Mouse (Mus musculus) midbrain, embryonic 15.5 days (tissue): ENCODE results near the gene Cckar. TPM values are rescaled to one million over a fixed set of nuclear protein-coding genes. Genes with fewer than 3 reads are reported as not detected.
A peak's percentile ranks its signal among the peaks of the same experiment; 100 is the strongest.
"Not testable (repeated sequence)": the region's sequence is repeated elsewhere in the genome, so short reads cannot be mapped to it uniquely, and the experiment has no call there.

Experiments
- ATAC-seq: fragments of 200-750 bp; cut with Nextera tagmentation; replicated peaks from 2 replicates; pipeline ENCODE4 v1.8.0; 2017; ENCODE audit warnings: moderate TSS enrichment
- H3K27ac ChIP-seq: fragments of 300-500 bp; sonication (generic); 2 replicates; pipeline ENCODE4 v1.5.1; 2015; ENCODE audit warnings: mild to moderate bottlenecking, inconsistent platforms
- H3K27me3 ChIP-seq: fragments of 300-500 bp; sonication (generic); replicated peaks from 2 replicates; pipeline ENCODE4 v1.6.1; 2015; ENCODE audit warnings: inconsistent platforms
- H3K36me3 ChIP-seq: fragments of 300-500 bp; sonication (generic); replicated peaks from 2 replicates; pipeline ENCODE4 v1.6.1; 2015; ENCODE audit warnings: inconsistent platforms
- H3K4me1 ChIP-seq: fragments of 300-500 bp; sonication (generic); 2 replicates; pipeline ENCODE4 v1.6.1; 2015; ENCODE audit warnings: inconsistent platforms
- H3K4me2 ChIP-seq: fragments of 300-500 bp; sonication (generic); 2 replicates; pipeline ENCODE4 v1.6.1; 2015; ENCODE audit warnings: inconsistent platforms, mild to moderate bottlenecking, moderate library complexity
- H3K4me3 ChIP-seq: fragments of 300-500 bp; sonication (generic); 2 replicates; pipeline ENCODE4 v1.5.1; 2015; ENCODE audit warnings: mild to moderate bottlenecking, inconsistent platforms
- H3K9ac ChIP-seq: fragments of 300-500 bp; sonication (generic); 2 replicates; pipeline ENCODE4 v1.6.1; 2015; ENCODE audit warnings: mild to moderate bottlenecking, inconsistent platforms
- H3K9me3 ChIP-seq: fragments of 300-500 bp; sonication (generic); 2 replicates; pipeline ENCODE4 v1.6.1; 2016; ENCODE audit warnings: inconsistent platforms
- WGBS: fragments of 180-500 bp; shearing (Covaris S2); methylation state at CpG from one replicate; pipeline ENCODE4 v1.1.7; 2015; ENCODE audit warnings: mixed read lengths; 5-methylcytosine and 5-hydroxymethylcytosine counted together
- polyA plus RNA-seq: library from polyadenylated mRNA; unstranded; fragments of >200 nt; fragmentation: Nextera tagmentation; extraction: Ambion mirVana; gene quantifications from 2 replicates; pipeline ENCODE4 v1.2.1, GENCODE M21; 2015

Cckar gene
- polyA plus RNA-seq, 1 experiment from 2014 or later: 1.1 TPM

DNA sequence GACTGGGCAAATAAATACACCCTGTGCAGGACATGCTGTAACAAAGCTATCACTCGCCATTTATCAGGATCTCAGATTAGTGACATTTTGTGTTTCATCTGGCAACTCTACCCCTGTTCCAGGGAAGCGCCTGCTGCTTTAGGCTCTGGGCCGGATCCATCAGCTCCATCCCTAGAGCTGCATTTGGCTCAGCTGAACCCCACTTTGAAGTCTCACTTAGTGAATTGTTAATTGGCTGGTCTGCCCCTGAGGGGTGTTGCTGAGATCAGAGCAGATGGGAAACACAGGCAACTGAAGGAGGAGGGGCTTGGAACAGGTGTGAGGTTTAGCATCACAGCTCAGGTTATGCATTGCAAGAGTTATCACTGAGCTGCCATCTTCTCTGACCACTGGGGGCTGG is 15.9 kb downstream of the Cckar start:
- Histone ChIP-seq H3K4me3 (no peak overlapping the region), H3K27me3 (no peaks in the 10 kb centered on the region), H3K36me3 (no peaks in the 10 kb centered on the region), H3K9me3 (no peaks in the 10 kb centered on the region), H3K4me2 (no peak overlapping the region), H3K27ac (no peak overlapping the region), H3K4me1 (no peaks in the 10 kb centered on the region), H3K9ac (no peak overlapping the region)
- 68% methylated on average over 3 of the region's 3 CpGs for WGBS
- ATAC-seq: peak; percentile 37

DNA sequence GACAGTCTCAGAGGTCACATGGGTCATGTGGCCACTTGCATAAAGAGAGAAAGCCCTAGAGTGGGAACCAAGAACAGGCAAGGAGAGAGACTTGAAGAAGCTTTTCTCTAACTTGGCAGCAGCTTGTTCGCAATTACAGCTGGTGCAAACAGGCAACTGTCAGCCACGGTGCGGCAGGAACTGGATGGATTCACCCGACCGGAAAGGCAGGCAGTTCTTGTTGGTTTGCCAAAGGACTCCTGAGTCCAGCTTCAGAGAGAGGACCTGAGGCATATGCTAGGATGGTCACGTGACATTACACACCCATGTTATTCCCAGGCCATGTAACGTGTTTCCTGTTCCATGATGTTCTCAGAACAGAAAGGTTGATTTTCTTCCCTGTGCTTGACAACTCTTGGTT is 19.2 kb downstream of the Cckar start:
- no peak for ATAC-seq

DNA sequence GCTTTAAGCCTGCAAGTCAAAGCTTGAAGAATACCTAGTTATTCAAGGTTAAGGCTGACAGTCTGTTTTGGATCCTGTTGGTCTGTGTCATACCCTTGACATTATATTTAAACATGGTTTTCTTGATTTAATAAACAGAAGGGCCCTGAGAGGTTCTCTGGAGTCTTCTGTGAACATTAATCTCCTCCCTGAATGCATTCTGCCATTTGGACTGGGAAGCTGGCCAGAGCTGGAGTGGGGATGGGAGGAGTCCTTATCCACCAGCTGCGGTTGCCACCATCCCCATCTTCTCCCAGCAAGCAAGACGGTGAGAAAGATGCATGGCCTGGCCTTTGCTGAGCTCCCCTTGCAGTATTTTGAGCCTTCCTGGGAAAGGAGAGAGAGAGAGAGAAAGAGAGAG is 21.1 kb downstream of the Cckar start:
- 83% methylated on average over 2 of the region's 2 CpGs for WGBS
- Histone ChIP-seq H3K9me3 (no peaks in the 10 kb centered on the region), H3K36me3 (no peaks in the 10 kb centered on the region), H3K9ac (no peak overlapping the region), H3K4me1 (no peaks in the 10 kb centered on the region), H3K4me2 (no peak overlapping the region), H3K4me3 (no peak overlapping the region), H3K27ac (no peak overlapping the region), H3K27me3 (no peaks in the 10 kb centered on the region)
- ATAC-seq: no peak

More for the DNA sequence above, 19.2 kb downstream of the Cckar start:
- no peaks in the 10 kb centered on the region for H3K27me3 ChIP-seq
- H3K27ac ChIP-seq: no peak overlapping the region
- H3K36me3 ChIP-seq: no peaks in the 10 kb centered on the region
- WGBS: 75% methylated on average over 7 of the region's 7 CpGs
- H3K4me3 ChIP-seq: no peak overlapping the region
- H3K9me3 ChIP-seq: no peaks in the 10 kb centered on the region
- no peak overlapping the region for H3K9ac ChIP-seq
- no peaks in the 10 kb centered on the region for H3K4me1 ChIP-seq
- no peak overlapping the region for H3K4me2 ChIP-seq

DNA sequence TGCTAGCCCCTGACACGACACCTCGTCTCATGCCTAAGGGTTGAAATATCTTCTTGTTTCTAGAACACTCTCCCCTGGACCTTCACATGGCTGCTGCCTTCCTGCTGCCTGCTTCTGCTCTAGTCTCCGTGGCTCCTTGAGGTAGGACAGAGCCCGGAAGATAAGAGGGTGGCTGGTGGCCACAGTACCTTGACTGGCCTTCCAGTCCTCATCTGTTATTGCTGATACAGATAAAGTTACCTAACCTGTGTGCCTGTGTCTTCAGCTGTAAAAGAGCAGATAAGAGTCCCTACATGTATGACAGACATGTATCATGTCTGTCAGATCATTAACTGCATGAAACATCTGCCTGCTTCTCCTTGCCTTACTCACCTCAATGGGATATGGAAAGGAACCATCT is 21.9 kb downstream of the Cckar start:
- Histone ChIP-seq H3K36me3 (no peaks in the 10 kb centered on the region), H3K9me3 (no peaks in the 10 kb centered on the region), H3K4me3 (no peak overlapping the region), H3K27ac (no peak overlapping the region), H3K4me1 (no peaks in the 10 kb centered on the region), H3K27me3 (no peaks in the 10 kb centered on the region), H3K4me2 (no peak overlapping the region), H3K9ac (no peak overlapping the region)
- no peak for ATAC-seq
- WGBS: 95% methylated on average over 4 of the region's 4 CpGs

DNA sequence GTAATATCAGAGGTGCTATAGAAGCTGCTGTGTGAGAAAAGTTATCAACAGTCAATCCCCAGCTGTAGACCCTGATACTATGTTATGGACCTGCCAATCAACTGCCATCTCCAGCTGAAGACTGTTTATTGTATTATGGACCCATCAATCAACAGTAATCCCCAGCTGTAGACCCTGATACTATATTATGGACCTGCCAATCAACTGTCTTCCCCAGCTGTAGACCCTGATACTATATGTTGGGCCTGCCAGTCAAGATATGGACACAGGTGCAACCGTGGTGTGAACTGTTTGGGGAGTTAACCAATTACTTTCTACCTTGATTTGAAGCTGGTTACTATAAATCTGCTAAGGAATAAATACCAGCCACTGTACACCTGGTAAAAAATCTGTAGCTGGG is 23.1 kb downstream of the Cckar start:
- 75% methylated on average over 1 of the region's 1 CpGs for WGBS
- no peak; the same call in 1 of the 2 replicates for ATAC-seq
- Histone ChIP-seq H3K36me3 (no peaks in the 10 kb centered on the region), H3K4me2 (no peak overlapping the region), H3K4me1 (no peaks in the 10 kb centered on the region), H3K27ac (no peak overlapping the region), H3K27me3 (no peaks in the 10 kb centered on the region), H3K9ac (no peak overlapping the region), H3K4me3 (no peak overlapping the region), H3K9me3 (no peaks in the 10 kb centered on the region)

DNA sequence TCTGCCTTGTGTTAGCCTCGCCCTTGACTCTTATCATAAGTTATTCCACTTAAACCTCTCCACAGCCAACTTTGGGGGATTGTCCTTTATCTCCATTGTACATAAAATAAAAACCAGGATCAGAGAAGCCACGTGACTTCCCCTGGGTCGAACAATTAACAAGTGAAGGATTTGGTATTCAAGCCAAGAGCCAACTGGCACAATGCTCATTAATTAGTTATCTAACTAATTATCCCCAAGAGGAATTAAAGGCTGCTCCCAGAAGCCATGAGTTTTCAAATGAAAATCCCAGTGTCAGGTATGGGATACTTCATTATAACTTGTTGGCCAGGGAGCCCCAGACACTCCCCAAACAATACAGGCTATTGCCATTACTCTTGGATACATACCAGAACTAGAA is 23.6 kb downstream of the Cckar start:
- Histone ChIP-seq H3K4me2 (no peak overlapping the region), H3K9me3 (no peaks in the 10 kb centered on the region), H3K27me3 (no peaks in the 10 kb centered on the region), H3K27ac (no peak overlapping the region), H3K9ac (no peak overlapping the region), H3K4me3 (no peak overlapping the region), H3K36me3 (no peaks in the 10 kb centered on the region), H3K4me1 (no peaks in the 10 kb centered on the region)
- WGBS: 59% methylated on average over 3 of the region's 3 CpGs
- no peak for ATAC-seq

DNA sequence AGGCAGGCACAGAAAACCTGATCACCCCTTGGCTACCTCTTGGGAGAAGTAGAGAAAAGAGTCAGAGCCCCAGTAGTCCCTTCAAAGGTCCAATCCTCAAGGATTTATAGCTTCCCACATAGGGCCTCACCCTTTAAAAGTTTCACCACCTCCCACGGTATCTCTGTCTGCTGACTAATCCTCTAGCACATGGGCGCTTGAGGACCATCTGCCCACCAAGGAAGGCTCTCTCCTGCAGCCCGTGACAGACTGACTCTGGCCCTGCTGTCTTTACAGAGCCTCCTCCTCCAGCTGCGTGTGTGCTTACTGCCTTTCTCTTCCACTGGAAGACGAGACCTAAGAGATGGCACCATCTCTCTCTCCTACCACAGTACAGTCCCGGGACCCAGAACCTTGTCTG is 27.9 kb downstream of the Cckar start:
- Histone ChIP-seq H3K4me2 (no peak overlapping the region), H3K27me3 (no peaks in the 10 kb centered on the region), H3K36me3 (no peaks in the 10 kb centered on the region), H3K9ac (no peak overlapping the region), H3K27ac (no peak overlapping the region), H3K4me1 (peaks cover 4% of the 10 kb centered on the region; the same call in 1 of the 2 replicates), H3K9me3 (no peaks in the 10 kb centered on the region), H3K4me3 (no peak overlapping the region)
- ATAC-seq: no peak
- WGBS: 84% methylated on average over 6 of the region's 6 CpGs

DNA sequence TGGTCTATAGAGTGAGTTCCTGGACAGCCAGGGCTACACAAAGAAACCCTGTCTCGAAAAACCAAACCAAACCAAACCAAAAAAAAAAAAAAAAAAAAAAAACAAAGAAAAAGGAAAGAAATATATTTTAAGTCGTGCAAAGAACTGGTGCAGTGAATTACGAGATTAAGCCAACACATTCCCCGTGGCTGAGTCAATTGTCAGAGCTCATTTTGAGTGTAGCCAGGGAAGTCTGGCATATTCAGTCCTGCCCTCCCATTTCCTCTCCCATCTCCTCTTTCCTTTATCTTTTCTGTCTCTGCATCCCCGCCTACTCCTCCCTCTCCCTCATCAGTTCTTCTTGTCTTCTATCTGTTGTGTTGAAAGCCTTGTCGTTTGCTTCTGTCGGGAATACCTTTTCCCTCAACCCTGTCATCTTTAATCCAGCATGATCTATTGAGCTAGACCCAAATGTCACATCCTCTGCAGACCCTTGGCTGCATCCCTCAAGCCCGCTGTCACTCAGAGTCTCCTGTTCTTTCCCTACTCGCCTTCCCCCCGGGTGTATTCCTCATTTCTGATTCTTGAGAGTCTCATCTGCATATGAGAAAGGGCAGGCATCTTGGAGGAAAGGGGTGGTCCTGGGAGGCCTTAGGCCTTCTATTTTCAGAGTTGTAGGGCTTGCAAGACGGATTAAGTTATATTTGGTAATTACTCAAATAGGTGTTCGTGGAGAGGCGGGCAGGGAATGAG is 29.3 kb downstream of the Cckar start:
- Histone ChIP-seq H3K9me3 (no peaks in the 10 kb centered on the region), H3K27ac (no peak overlapping the region), H3K9ac (no peak overlapping the region), H3K4me1 (peaks cover 4% of the 10 kb centered on the region; the same call in 1 of the 2 replicates), H3K4me2 (no peak overlapping the region), H3K36me3 (no peaks in the 10 kb centered on the region), H3K4me3 (no peak overlapping the region), H3K27me3 (no peaks in the 10 kb centered on the region)
- 37% methylated on average over 13 of the region's 13 CpGs for WGBS
- ATAC-seq: peak; percentile 63; the same call in 1 of the 2 replicates

DNA sequence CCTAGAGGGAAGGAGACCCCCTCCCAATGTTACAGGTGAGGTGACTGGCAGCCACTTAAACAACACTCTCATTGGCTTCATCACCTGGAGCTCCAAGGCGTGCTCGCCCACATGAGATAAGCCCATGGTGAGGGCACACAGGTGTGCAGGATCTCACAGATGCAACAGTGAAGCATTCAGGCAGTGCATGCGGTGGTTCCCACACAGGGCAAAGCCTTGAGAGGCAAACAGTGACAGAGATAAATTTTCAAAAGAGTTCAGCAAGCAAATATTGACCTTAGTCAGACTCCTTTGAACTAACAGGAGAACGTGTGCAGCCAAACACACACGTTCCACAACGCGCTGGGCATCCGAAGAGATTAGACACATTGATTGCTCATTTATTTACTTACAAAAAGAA is 30.8 kb downstream of the Cckar start:
- WGBS: 90% methylated on average over 8 of the region's 8 CpGs
- no peak overlapping the region for H3K4me3 ChIP-seq
- H3K9me3 ChIP-seq: no peaks in the 10 kb centered on the region
- no peak overlapping the region for H3K27ac ChIP-seq
- H3K36me3 ChIP-seq: no peaks in the 10 kb centered on the region
- peaks cover 4% of the 10 kb centered on the region; the same call in 1 of the 2 replicates for H3K4me1 ChIP-seq
- H3K27me3 ChIP-seq: no peaks in the 10 kb centered on the region
- H3K4me2 ChIP-seq: no peak overlapping the region
- H3K9ac ChIP-seq: no peak overlapping the region
- ATAC-seq: no peak

DNA sequence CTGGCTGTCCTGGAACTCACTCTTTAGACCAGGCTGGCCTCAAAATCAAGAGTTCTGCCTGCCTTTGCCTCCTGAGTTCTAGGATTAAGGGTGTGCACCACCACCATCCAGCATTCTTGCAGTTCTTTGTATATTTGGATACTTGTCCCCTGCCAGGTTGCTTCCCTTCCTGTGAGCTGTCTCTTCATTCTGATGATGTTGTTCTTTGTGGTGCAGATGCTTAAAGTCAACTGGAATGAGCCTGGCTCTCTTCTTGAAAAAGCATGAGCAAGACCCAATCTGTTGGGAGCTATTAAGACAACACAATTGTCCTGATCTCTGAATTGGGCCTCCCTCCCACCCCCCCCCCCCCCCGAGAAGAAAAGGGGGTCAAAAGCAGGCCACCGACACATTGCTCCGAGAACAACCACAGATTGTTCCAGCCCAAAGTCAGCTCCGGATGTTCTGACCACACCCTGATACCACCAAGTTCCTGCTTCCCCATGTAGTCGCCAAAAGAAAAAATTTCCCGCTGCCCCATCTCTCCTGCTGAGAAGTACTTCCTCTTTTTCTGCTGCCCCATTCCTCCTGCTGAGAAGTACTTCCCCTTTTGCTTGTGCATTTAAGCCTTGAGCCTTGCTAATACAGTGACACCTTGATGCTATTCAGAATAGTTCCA is 33.9 kb downstream of the Cckar start:
- H3K27me3 ChIP-seq, H3K9me3 ChIP-seq, ATAC-seq, H3K4me1 ChIP-seq, H3K9ac ChIP-seq, H3K4me2 ChIP-seq, H3K27ac ChIP-seq, H3K4me3 ChIP-seq, H3K36me3 ChIP-seq: not testable (repeated sequence)
- WGBS: 83% methylated on average over 6 of the region's 6 CpGs

DNA sequence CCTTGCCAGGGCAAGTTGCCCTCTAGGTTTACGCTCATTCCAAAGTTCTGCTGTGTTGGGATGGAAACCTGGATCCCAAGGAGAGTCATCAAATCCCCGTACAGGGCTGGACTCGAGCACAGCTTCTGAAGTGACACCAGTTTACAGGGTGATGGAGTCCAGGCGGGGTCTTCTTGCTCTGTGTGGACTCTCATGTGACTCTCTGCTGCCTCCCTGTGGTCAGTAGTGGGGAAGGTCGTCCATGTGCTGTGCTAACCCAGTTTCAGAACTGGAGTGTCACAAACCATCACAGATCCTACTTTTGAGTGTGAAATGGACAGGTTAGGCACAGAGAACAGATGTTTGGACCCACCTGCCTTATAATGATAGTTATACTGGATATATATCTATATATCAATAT is 35.2 kb downstream of the Cckar start:
- Histone ChIP-seq H3K4me1 (no peaks in the 10 kb centered on the region), H3K27me3 (no peaks in the 10 kb centered on the region)

DNA sequence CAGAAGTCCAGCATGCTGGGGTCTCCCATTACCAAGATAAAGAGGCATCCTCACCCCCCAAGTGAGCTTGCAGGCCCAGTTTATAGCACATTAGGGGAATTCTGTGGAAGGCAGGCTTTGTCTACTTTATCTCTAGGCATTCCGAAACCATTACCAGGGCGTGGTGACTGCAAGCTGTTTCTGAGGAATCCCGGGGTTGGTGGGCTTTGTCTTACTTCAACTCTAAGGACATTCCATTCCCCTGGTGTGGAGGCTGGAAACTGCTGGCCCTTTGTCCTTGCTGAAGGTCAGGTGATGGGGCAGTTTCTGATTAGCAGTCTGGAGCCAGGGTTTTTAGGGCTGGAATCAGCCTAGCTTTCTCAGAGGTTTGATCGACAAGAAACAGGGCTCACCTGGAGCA is 36.0 kb downstream of the Cckar start:
- H3K4me3 ChIP-seq: no peak overlapping the region
- no peaks in the 10 kb centered on the region for H3K27me3 ChIP-seq
- no peaks in the 10 kb centered on the region for H3K36me3 ChIP-seq
- H3K4me1 ChIP-seq: no peaks in the 10 kb centered on the region
- no peak overlapping the region for H3K4me2 ChIP-seq
- 68% methylated on average over 4 of the region's 4 CpGs for WGBS
- no peak overlapping the region for H3K27ac ChIP-seq
- no peaks in the 10 kb centered on the region for H3K9me3 ChIP-seq
- no peak for ATAC-seq
- H3K9ac ChIP-seq: no peak overlapping the region

More for the DNA sequence above, 35.2 kb downstream of the Cckar start:
- 34% methylated on average over 5 of the region's 5 CpGs for WGBS
- H3K4me3 ChIP-seq: no peak overlapping the region
- no peak overlapping the region for H3K27ac ChIP-seq
- H3K9ac ChIP-seq: no peak overlapping the region
- H3K9me3 ChIP-seq: no peaks in the 10 kb centered on the region
- peak; percentile 71 for ATAC-seq
- H3K4me2 ChIP-seq: no peak overlapping the region
- no peaks in the 10 kb centered on the region for H3K36me3 ChIP-seq
